Mouse (Mus musculus): ENCODE measurements around the gene Pwwp2b. TPM values are rescaled to one million over a fixed set of nuclear protein-coding genes. Genes with fewer than 3 reads are reported as not detected.

The Pwwp2b gene
- 2.6 TPM for polyA plus RNA-seq (2017; shearing (Covaris generic))

GRCm38 (mm10) chr7:139247881-139248614, at the start of gene Pwwp2b:
TSS of gene Pwwp2b (plus strand) at chr7:139248482.

GRCm38 (mm10) chr7:139212754-139213745, 35.2 kb upstream of the Pwwp2b start, which contains the start of the genes Lrrc27 and Stk32c:
TSS of gene Lrrc27 (plus strand) at chr7:139212988.
TSS of gene Stk32c (minus strand) at chr7:139213307.

Other genes starting within 250 kb of the Pwwp2b start
- not detected for gene Dpysl4, start 162.5 kb upstream of the Pwwp2b start, polyA plus RNA-seq (2017; shearing (Covaris generic))
- 2.4 TPM for gene Lrrc27, start 35.5 kb upstream of the Pwwp2b start, polyA plus RNA-seq (2017; shearing (Covaris generic))
- gene Stk32c, start 35.2 kb upstream of the Pwwp2b start, polyA plus RNA-seq (2017; shearing (Covaris generic)): 0.56 TPM
- gene Inpp5a, start 140.6 kb downstream of the Pwwp2b start, polyA plus RNA-seq (2017; shearing (Covaris generic)): 8.7 TPM